9 mouse cellular contexts compared by ENCODE assay signal in genomic region chr4:95862781-95863499, GRCm38 (mm10).
DNase-seq lines count a peak whose midpoint lies in the region; ATAC-seq and TF ChIP-seq lines count a peak whose summit lies in the region.
"Had no signal": no experiment of that assay in that cellular context is flagged by ENCODE, and none has a peak within 500 bp of the region (broad histone marks: within the 10 kb centered on the region; RNA-seq: fewer than 3 reads in every experiment).

No protein-coding gene starts in this region.

- no peak overlapping the region for H3K9ac ChIP-seq in liver, embryonic 11.5 days (ENCODE audit: low read depth, low read length)
- H3K9ac ChIP-seq in liver, embryonic 12.5 days, result no peak overlapping the region
- no peak overlapping the region for H3K9ac ChIP-seq in forebrain, embryonic 11.5 days (ENCODE audit: low read length)
- H3K9ac ChIP-seq in liver, postnatal 0 days (replicated peaks), result no peak overlapping the region
- H3K9ac ChIP-seq: neural tube, embryonic 12.5 days had no signal

- H3K4me2 ChIP-seq in liver, embryonic 11.5 days, result no peak overlapping the region
- H3K4me2 ChIP-seq in liver, embryonic 12.5 days, result no peak overlapping the region
- no peak overlapping the region for H3K4me2 ChIP-seq in forebrain, embryonic 11.5 days (ENCODE audit: low read depth, low read length, severe bottlenecking)
- no peak overlapping the region for H3K4me2 ChIP-seq in liver, postnatal 0 days (ENCODE audit: low read depth, low read length)
- H3K4me2 ChIP-seq: neural tube, embryonic 12.5 days had no signal

- ATAC-seq in liver, embryonic 11.5 days (replicated peaks; ENCODE audit: low FRiP score), result peak; percentile 39; the same call in 1 of the 2 replicates
- ATAC-seq in liver, embryonic 12.5 days, result no peak
- ATAC-seq in forebrain, embryonic 11.5 days (replicated peaks; ENCODE audit: low FRiP score), result peak; percentile 46; the same call in 1 of the 2 replicates
- no peak for ATAC-seq in liver, postnatal 0 days

- no peaks in the 10 kb centered on the region; the same call in 1 of the 2 replicates for H3K4me1 ChIP-seq in liver, embryonic 11.5 days (replicated peaks; ENCODE audit: control insufficient read depth, insufficient read depth, low read length)
- H3K4me1 ChIP-seq in liver, embryonic 12.5 days, result no peaks in the 10 kb centered on the region
- H3K4me1 ChIP-seq in forebrain, embryonic 11.5 days (replicated peaks; ENCODE audit: control insufficient read depth, insufficient read depth, low read length), result no peaks in the 10 kb centered on the region
- peaks cover 3% of the 10 kb centered on the region; the same call in 1 of the 2 replicates for H3K4me1 ChIP-seq in liver, postnatal 0 days (ENCODE audit: insufficient read depth)
- H3K4me1 ChIP-seq: neural tube, embryonic 12.5 days had no signal

- TF ChIP-seq EP300 in liver, postnatal 0 days (IDR thresholded peaks at IDR 0.05; ENCODE audit: low read depth), result no peak

- WGBS in liver, embryonic 11.5 days, result 53% methylated on average over 6 of the region's 6 CpGs
- WGBS in liver, embryonic 12.5 days (ENCODE audit: insufficient replicate concordance), result 35% methylated on average over 6 of the region's 6 CpGs
- 72% methylated on average over 6 of the region's 6 CpGs for WGBS in forebrain, embryonic 11.5 days
- WGBS in liver, postnatal 0 days (ENCODE audit: insufficient replicate concordance), result 45% methylated on average over 6 of the region's 6 CpGs

- H3K36me3 ChIP-seq in liver, embryonic 11.5 days (ENCODE audit: control insufficient read depth, insufficient read depth, low read length), result no peaks in the 10 kb centered on the region
- no peaks in the 10 kb centered on the region for H3K36me3 ChIP-seq in liver, embryonic 12.5 days
- H3K36me3 ChIP-seq in forebrain, embryonic 11.5 days (ENCODE audit: control insufficient read depth, insufficient read depth, low read length), result no peaks in the 10 kb centered on the region
- no peaks in the 10 kb centered on the region for H3K36me3 ChIP-seq in liver, postnatal 0 days (replicated peaks; ENCODE audit: insufficient read depth, low read length)
- H3K36me3 ChIP-seq: neural tube, embryonic 12.5 days had no signal

- peak; percentile 34 for DNase-seq in embryo, embryonic 10 days (ENCODE audit: low spot score)
- no peak for DNase-seq in embryo, embryonic 9.5 days (ENCODE audit: extremely low spot score)
- DNase-seq in liver, embryonic 11.5 days (ENCODE audit: low spot score), result no peak
- no peak for DNase-seq in forebrain, embryonic 11.5 days (ENCODE audit: low spot score)
- no peak for DNase-seq in liver, postnatal 0 days
- DNase-seq in gastrocnemius, postnatal 36 days, result no peak
- no peak for DNase-seq in spleen, postnatal 36 days (ENCODE audit: low spot score in 2 of 2)

- intact Hi-C loops in gastrocnemius, postnatal 36 days (cut with DNase I), result loop anchor here (5.0 to 10.0 kb wide), 2 partner anchors 218 to 701 kb away; no protein-coding TSS in a partner anchor

- no peaks in the 10 kb centered on the region for H3K27me3 ChIP-seq in liver, embryonic 11.5 days (replicated peaks; ENCODE audit: control insufficient read depth, insufficient read depth, low read length)
- no peaks in the 10 kb centered on the region for H3K27me3 ChIP-seq in liver, embryonic 12.5 days (replicated peaks)
- no peaks in the 10 kb centered on the region for H3K27me3 ChIP-seq in forebrain, embryonic 11.5 days (ENCODE audit: control insufficient read depth, insufficient read depth, low read length)
- no peaks in the 10 kb centered on the region for H3K27me3 ChIP-seq in liver, postnatal 0 days (ENCODE audit: insufficient read depth, low read length)
- H3K27me3 ChIP-seq: neural tube, embryonic 12.5 days had no signal

- no peak overlapping the region for H3K27ac ChIP-seq in liver, embryonic 11.5 days (ENCODE audit: low read depth, low read length)
- H3K27ac ChIP-seq in liver, embryonic 12.5 days, result no peak overlapping the region
- H3K27ac ChIP-seq in forebrain, embryonic 11.5 days (ENCODE audit: low read depth, low read length), result no peak overlapping the region
- H3K27ac ChIP-seq in liver, postnatal 0 days (ENCODE audit: low read depth), result no peak overlapping the region
- H3K27ac ChIP-seq: neural tube, embryonic 12.5 days had no signal

- H3K9me3 ChIP-seq in liver, embryonic 11.5 days (ENCODE audit: control insufficient read depth, low read length), result no peaks in the 10 kb centered on the region
- H3K9me3 ChIP-seq in liver, embryonic 12.5 days (replicated peaks), result no peaks in the 10 kb centered on the region
- H3K9me3 ChIP-seq in forebrain, embryonic 11.5 days (ENCODE audit: control insufficient read depth, low read length), result no peaks in the 10 kb centered on the region
- no peaks in the 10 kb centered on the region for H3K9me3 ChIP-seq in liver, postnatal 0 days (ENCODE audit: low read length)
- H3K9me3 ChIP-seq: neural tube, embryonic 12.5 days had no signal

- peak; percentile 42 for TF ChIP-seq CTCF in liver, postnatal 0 days (IDR thresholded peaks at IDR 0.05; ENCODE audit: low read depth)

- no peak overlapping the region for H3K4me3 ChIP-seq in liver, embryonic 11.5 days (ENCODE audit: low read depth, low read length)
- H3K4me3 ChIP-seq in liver, embryonic 12.5 days, result no peak overlapping the region
- H3K4me3 ChIP-seq in forebrain, embryonic 11.5 days (ENCODE audit: low read depth, low read length), result no peak overlapping the region
- no peak overlapping the region for H3K4me3 ChIP-seq in liver, postnatal 0 days (ENCODE audit: low read depth, low read length)
- H3K4me3 ChIP-seq: neural tube, embryonic 12.5 days had no signal

Comparison
In these comparisons a context has a peak if more than half of its experiments do, and no peak if none do; other contexts are left out.
1. ATAC-seq: peak in liver, embryonic 11.5 days (single experiment) and forebrain, embryonic 11.5 days (single experiment); none in liver, embryonic 12.5 days (single experiment) and liver, postnatal 0 days (single experiment).